Mouse (Mus musculus): ENCODE measurements around the gene Bmp6.

The Bmp6 gene

GRCm38 (mm10) chr13:38429671-38430070 lies 84.8 kb downstream of the Bmp6 start:
- no peak for DNase-seq (ENCODE audit: low read depth, low spot score)

GRCm38 (mm10) chr13:38430075-38430474 lies 85.2 kb downstream of the Bmp6 start:
- DNase-seq (ENCODE audit: low read depth, low spot score): no peak

GRCm38 (mm10) chr13:38434831-38435230 lies 89.9 kb downstream of the Bmp6 start:
- no peak for DNase-seq (ENCODE audit: low read depth, low spot score)

GRCm38 (mm10) chr13:38437930-38438329 lies 93.0 kb downstream of the Bmp6 start:
- DNase-seq (ENCODE audit: low read depth, low spot score): peak; percentile 31

GRCm38 (mm10) chr13:38440240-38440639 lies 95.3 kb downstream of the Bmp6 start:
- no peak for DNase-seq (ENCODE audit: low read depth, low spot score)

- no peak for DNase-seq (ENCODE audit: low read depth, low spot score)
These were observed 103.7 kb downstream of the Bmp6 start for GRCm38 (mm10) chr13:38448516-38449015.

GRCm38 (mm10) chr13:38450051-38450971 lies 105.4 kb downstream of the Bmp6 start:
- no peak for DNase-seq (ENCODE audit: low read depth, low spot score)

- DNase-seq (ENCODE audit: low read depth, low spot score): no peak
These were observed 106.5 kb downstream of the Bmp6 start for GRCm38 (mm10) chr13:38451446-38451845.

GRCm38 (mm10) chr13:38463410-38463809 lies 118.5 kb downstream of the Bmp6 start:
- no peak for DNase-seq (ENCODE audit: low read depth, low spot score)

- no peak for DNase-seq (ENCODE audit: low read depth, low spot score)
These were observed 126.0 kb downstream of the Bmp6 start for GRCm38 (mm10) chr13:38470882-38471281.

GRCm38 (mm10) chr13:38472636-38473035 lies 127.7 kb downstream of the Bmp6 start:
- no peak for DNase-seq (ENCODE audit: low read depth, low spot score)

GRCm38 (mm10) chr13:38473497-38473896 lies 128.6 kb downstream of the Bmp6 start:
- no peak for DNase-seq (ENCODE audit: low read depth, low spot score)

GRCm38 (mm10) chr13:38476936-38477335 lies 132.0 kb downstream of the Bmp6 start:
- DNase-seq (ENCODE audit: low read depth, low spot score): peak; percentile 50

GRCm38 (mm10) chr13:38481021-38481420 lies 136.1 kb downstream of the Bmp6 start:
- DNase-seq (ENCODE audit: low read depth, low spot score): no peak

GRCm38 (mm10) chr13:38484701-38485100 lies 139.8 kb downstream of the Bmp6 start:
- DNase-seq (ENCODE audit: low read depth, low spot score): no peak

- no peak for DNase-seq (ENCODE audit: low read depth, low spot score)
These were observed 141.9 kb downstream of the Bmp6 start for GRCm38 (mm10) chr13:38486767-38487166.

- DNase-seq (ENCODE audit: low read depth, low spot score): no peak
These were observed 151.8 kb downstream of the Bmp6 start for GRCm38 (mm10) chr13:38496715-38497114.

- DNase-seq (ENCODE audit: low read depth, low spot score): no peak
These were observed 156.4 kb downstream of the Bmp6 start for GRCm38 (mm10) chr13:38501314-38501713.

- no peak for DNase-seq (ENCODE audit: low read depth, low spot score)
These were observed 158.4 kb downstream of the Bmp6 start for GRCm38 (mm10) chr13:38503137-38503849.

GRCm38 (mm10) chr13:38506320-38506719 lies 161.4 kb downstream of the Bmp6 start:
- DNase-seq (ENCODE audit: low read depth, low spot score): no peak

GRCm38 (mm10) chr13:38506936-38507335 lies 162.0 kb downstream of the Bmp6 start:
- DNase-seq (ENCODE audit: low read depth, low spot score): no peak

- no peak for DNase-seq (ENCODE audit: low read depth, low spot score)
These were observed 164.9 kb downstream of the Bmp6 start for GRCm38 (mm10) chr13:38509681-38510341.

All from forelimb bud, embryonic 11.5 days (tissue).